Mouse (Mus musculus): Measurements from ENCODE around the gene Bod1. TPM values are rescaled to one million over a fixed set of nuclear protein-coding genes. Genes with fewer than 3 reads are reported as not detected.

Gene Bod1
- polyA plus RNA-seq, 1 experiment: 194 TPM

- no peak for TF ChIP-seq POLR2A (IDR thresholded peaks at IDR 0.05; ENCODE audit: borderline replicate concordance, extremely low read depth, insufficient read depth, insufficient read length, poor library complexity, severe bottlenecking)
- TF ChIP-seq CTCF (IDR thresholded peaks at IDR 0.05; ENCODE audit: borderline replicate concordance, extremely low read depth, insufficient read depth, insufficient read length): no peak
- DNase-seq (ENCODE audit: low read depth): no peak
Observed at GRCm38 (mm10) chr11:31693322-31693721, 21.6 kb upstream of the Bod1 start.

- DNase-seq (ENCODE audit: low read depth): no peak
- no peak for TF ChIP-seq CTCF (IDR thresholded peaks at IDR 0.05; ENCODE audit: borderline replicate concordance, extremely low read depth, insufficient read depth, insufficient read length)
- no peak for TF ChIP-seq POLR2A (IDR thresholded peaks at IDR 0.05; ENCODE audit: borderline replicate concordance, extremely low read depth, insufficient read depth, insufficient read length, poor library complexity, severe bottlenecking)
Observed at GRCm38 (mm10) chr11:31688956-31689355, 17.3 kb upstream of the Bod1 start.

GRCm38 (mm10) chr11:31684913-31685567 is 13.4 kb upstream of the Bod1 start:
- TF ChIP-seq CTCF (IDR thresholded peaks at IDR 0.05; ENCODE audit: borderline replicate concordance, extremely low read depth, insufficient read depth, insufficient read length): no peak
- TF ChIP-seq POLR2A (IDR thresholded peaks at IDR 0.05; ENCODE audit: borderline replicate concordance, extremely low read depth, insufficient read depth, insufficient read length, poor library complexity, severe bottlenecking): no peak
- no peak for DNase-seq (ENCODE audit: low read depth)

GRCm38 (mm10) chr11:31684126-31684525 is 12.4 kb upstream of the Bod1 start:
- TF ChIP-seq CTCF (IDR thresholded peaks at IDR 0.05; ENCODE audit: borderline replicate concordance, extremely low read depth, insufficient read depth, insufficient read length) (no peak), POLR2A (IDR thresholded peaks at IDR 0.05; ENCODE audit: borderline replicate concordance, extremely low read depth, insufficient read depth, insufficient read length, poor library complexity, severe bottlenecking) (no peak)
- DNase-seq (ENCODE audit: low read depth): no peak

- no peak for DNase-seq (ENCODE audit: low read depth)
Observed at GRCm38 (mm10) chr11:31679840-31680381, 8.2 kb upstream of the Bod1 start.

GRCm38 (mm10) chr11:31677309-31677708 is 5.6 kb upstream of the Bod1 start:
- TF ChIP-seq CTCF (IDR thresholded peaks at IDR 0.05; ENCODE audit: borderline replicate concordance, extremely low read depth, insufficient read depth, insufficient read length): no peak
- no peak for DNase-seq (ENCODE audit: low read depth)

More at GRCm38 (mm10) chr11:31679840-31680381, 8.2 kb upstream of the Bod1 start:
- TF ChIP-seq CTCF (IDR thresholded peaks at IDR 0.05; ENCODE audit: borderline replicate concordance, extremely low read depth, insufficient read depth, insufficient read length) (no peak), POLR2A (IDR thresholded peaks at IDR 0.05; ENCODE audit: borderline replicate concordance, extremely low read depth, insufficient read depth, insufficient read length, poor library complexity, severe bottlenecking) (no peak)

GRCm38 (mm10) chr11:31676661-31677252 is 5.1 kb upstream of the Bod1 start:
- no peak for DNase-seq (ENCODE audit: low read depth)
- no peak for TF ChIP-seq CTCF (IDR thresholded peaks at IDR 0.05; ENCODE audit: borderline replicate concordance, extremely low read depth, insufficient read depth, insufficient read length)
- no peak for TF ChIP-seq POLR2A (IDR thresholded peaks at IDR 0.05; ENCODE audit: borderline replicate concordance, extremely low read depth, insufficient read depth, insufficient read length, poor library complexity, severe bottlenecking)

GRCm38 (mm10) chr11:31675430-31675829 is 3.7 kb upstream of the Bod1 start:
- peak; percentile 89 for DNase-seq (ENCODE audit: low read depth)
- TF ChIP-seq POLR2A (IDR thresholded peaks at IDR 0.05; ENCODE audit: borderline replicate concordance, extremely low read depth, insufficient read depth, insufficient read length, poor library complexity, severe bottlenecking) (no peak), CTCF (IDR thresholded peaks at IDR 0.05; ENCODE audit: borderline replicate concordance, extremely low read depth, insufficient read depth, insufficient read length) (peak; percentile 66)

- no peak for DNase-seq (ENCODE audit: low read depth)
- TF ChIP-seq CTCF (IDR thresholded peaks at IDR 0.05; ENCODE audit: borderline replicate concordance, extremely low read depth, insufficient read depth, insufficient read length): no peak
- no peak for TF ChIP-seq POLR2A (IDR thresholded peaks at IDR 0.05; ENCODE audit: borderline replicate concordance, extremely low read depth, insufficient read depth, insufficient read length, poor library complexity, severe bottlenecking)
Observed at GRCm38 (mm10) chr11:31672170-31672563, 482 bp upstream of the Bod1 start.

GRCm38 (mm10) chr11:31670468-31670921 is 1.2 kb downstream of the Bod1 start:
- TF ChIP-seq CTCF (IDR thresholded peaks at IDR 0.05; ENCODE audit: borderline replicate concordance, extremely low read depth, insufficient read depth, insufficient read length) (no peak), POLR2A (IDR thresholded peaks at IDR 0.05; ENCODE audit: borderline replicate concordance, extremely low read depth, insufficient read depth, insufficient read length, poor library complexity, severe bottlenecking) (no peak)
- no peak for DNase-seq (ENCODE audit: low read depth)

- DNase-seq (ENCODE audit: low read depth): no peak
- TF ChIP-seq POLR2A (IDR thresholded peaks at IDR 0.05; ENCODE audit: borderline replicate concordance, extremely low read depth, insufficient read depth, insufficient read length, poor library complexity, severe bottlenecking) (no peak), CTCF (IDR thresholded peaks at IDR 0.05; ENCODE audit: borderline replicate concordance, extremely low read depth, insufficient read depth, insufficient read length) (no peak)
Observed at GRCm38 (mm10) chr11:31669172-31669869, 2.4 kb downstream of the Bod1 start.

All from brain, embryonic 14.5 days (tissue).